ENCODE assay signal across 8 mouse cellular contexts in the genomic region with DNA sequence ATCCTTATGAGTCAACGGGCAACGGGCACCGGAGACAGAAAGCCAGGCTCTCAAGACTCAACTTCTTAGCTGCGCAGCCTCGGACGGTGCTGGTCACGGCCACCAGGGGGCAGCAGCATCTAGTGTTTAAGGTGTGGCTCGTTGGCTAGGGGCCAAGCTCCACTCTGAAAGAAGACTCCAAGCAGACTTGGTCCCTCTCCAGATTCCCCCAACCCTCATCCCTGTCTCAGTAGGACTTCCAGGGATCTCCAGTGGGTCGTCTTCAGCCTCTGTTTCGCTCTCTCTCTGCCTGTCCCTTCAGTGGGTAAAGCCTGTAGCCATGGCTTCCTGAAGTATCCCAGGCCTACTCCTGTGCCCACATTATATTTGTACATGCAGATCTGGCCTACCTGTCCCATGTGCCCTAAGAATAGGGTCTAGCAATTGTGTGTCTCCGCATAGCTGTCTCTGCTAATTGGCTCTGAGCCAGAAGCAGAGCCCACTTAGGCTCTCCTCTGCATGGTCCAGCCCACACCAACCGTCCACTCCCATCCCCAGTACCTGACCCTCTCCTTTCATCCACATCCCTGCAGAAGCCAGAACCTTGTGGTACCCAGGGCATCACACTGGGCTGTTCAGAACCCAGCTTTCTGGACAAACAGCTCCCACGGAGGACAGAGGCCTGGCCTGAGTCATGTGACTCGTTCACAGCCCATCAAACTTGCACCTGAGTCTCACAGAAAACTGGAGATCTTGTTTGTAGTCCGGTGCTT. TPM values are rescaled to one million over a fixed set of nuclear protein-coding genes. Genes with fewer than 3 reads are reported as not detected.
DNase-seq lines count a peak whose midpoint lies in the region; ATAC-seq and TF ChIP-seq lines count a peak whose summit lies in the region.

No protein-coding gene starts in this region.

- peak; percentile 88 for ATAC-seq in CD4-positive, CD25-positive, alpha-beta regulatory T cell, adult 4 months
- ATAC-seq in erythroblast, adult 5-6 weeks (replicated peaks; ENCODE audit: low FRiP score, poor library complexity, severe bottlenecking), result peak; percentile 73
- peak; percentile 51 for ATAC-seq in heart, embryonic 15.5 days (replicated peaks; ENCODE audit: insufficient number of reproducible peaks, insufficient read depth, low FRiP score, low read depth)
- ATAC-seq in liver, embryonic 14.5 days (ENCODE audit: insufficient read depth), result peak; percentile 59
- ATAC-seq in neural tube, embryonic 12.5 days (ENCODE audit: low FRiP score, low read depth), result peak; percentile 17; the same call in 1 of the 2 replicates
- peak; percentile 43 for ATAC-seq in stomach, embryonic 16.5 days (ENCODE audit: insufficient read depth, low FRiP score)

- DNase-seq in brain, embryonic 14.5 days (ENCODE audit: low read depth), result peak; percentile 92
- peak; percentile 92 for DNase-seq in kidney, postnatal 14 days
- DNase-seq in liver, embryonic 14.5 days (ENCODE audit: low read depth in 3 of 3, low spot score in 3 of 3), result peak; percentile 65 to 74 (median 68)

- TF ChIP-seq EP300 in liver, embryonic 14.5 days (IDR thresholded peaks at IDR 0.05; ENCODE audit: low read depth), result no peak

- 35% methylated on average over 15 of the region's 15 CpGs for WGBS in heart, embryonic 15.5 days
- WGBS in liver, embryonic 14.5 days (ENCODE audit: insufficient replicate concordance), result 34% methylated on average over 15 of the region's 15 CpGs
- 35% methylated on average over 15 of the region's 15 CpGs for WGBS in neural tube, embryonic 12.5 days
- 34% methylated on average over 15 of the region's 15 CpGs for WGBS in stomach, embryonic 16.5 days

- H3K9me3 ChIP-seq in heart, embryonic 15.5 days (replicated peaks), result no peaks in the 10 kb centered on the region
- H3K9me3 ChIP-seq in liver, embryonic 14.5 days (ENCODE audit: control insufficient read depth, low read length), result no peaks in the 10 kb centered on the region
- no peaks in the 10 kb centered on the region for H3K9me3 ChIP-seq in neural tube, embryonic 12.5 days
- no peaks in the 10 kb centered on the region for H3K9me3 ChIP-seq in stomach, embryonic 16.5 days (replicated peaks; ENCODE audit: control insufficient read depth, low read length)

- no peak overlapping the region for H3K9ac ChIP-seq in heart, embryonic 15.5 days
- H3K9ac ChIP-seq in liver, embryonic 14.5 days (replicated peaks), result no peak overlapping the region
- H3K9ac ChIP-seq in neural tube, embryonic 12.5 days, result no peak overlapping the region
- no peak overlapping the region for H3K9ac ChIP-seq in stomach, embryonic 16.5 days (ENCODE audit: low read length)

- no peak for TF ChIP-seq POLR2A in brain, embryonic 14.5 days (IDR thresholded peaks at IDR 0.05; ENCODE audit: borderline replicate concordance, extremely low read depth, insufficient read depth, insufficient read length, poor library complexity, severe bottlenecking)

- TF ChIP-seq CTCF in brain, embryonic 14.5 days (IDR thresholded peaks at IDR 0.05; ENCODE audit: borderline replicate concordance, extremely low read depth, insufficient read depth, insufficient read length), result peak; percentile 94
- TF ChIP-seq CTCF in liver, embryonic 14.5 days (IDR thresholded peaks at IDR 0.05; ENCODE audit: low read depth), result peak; percentile 98

- H3K27ac ChIP-seq in heart, embryonic 15.5 days, result no peak overlapping the region
- H3K27ac ChIP-seq in liver, embryonic 14.5 days, result no peak overlapping the region
- H3K27ac ChIP-seq in neural tube, embryonic 12.5 days, result no peak overlapping the region
- no peak overlapping the region for H3K27ac ChIP-seq in stomach, embryonic 16.5 days (ENCODE audit: low read length)

- H3K4me1 ChIP-seq in heart, embryonic 15.5 days (replicated peaks), result peaks cover 14% of the 10 kb centered on the region
- peaks cover 2% of the 10 kb centered on the region in 2 experiments; a peak in 1 of 4 replicates for H3K4me1 ChIP-seq in liver, embryonic 14.5 days (replicated peaks; ENCODE audit: control insufficient read depth in 2 of 2, insufficient read depth in 2 of 2, low read length in 1 of 2)
- H3K4me1 ChIP-seq in neural tube, embryonic 12.5 days, result peaks cover 11% of the 10 kb centered on the region
- peaks cover 4% of the 10 kb centered on the region; the same call in 1 of the 2 replicates for H3K4me1 ChIP-seq in stomach, embryonic 16.5 days (ENCODE audit: control insufficient read depth, insufficient read depth, low read length)

- H3K4me2 ChIP-seq in heart, embryonic 15.5 days, result no peak overlapping the region
- no peak overlapping the region for H3K4me2 ChIP-seq in liver, embryonic 14.5 days (ENCODE audit: low read depth)
- H3K4me2 ChIP-seq in neural tube, embryonic 12.5 days (replicated peaks), result no peak overlapping the region
- no peak overlapping the region for H3K4me2 ChIP-seq in stomach, embryonic 16.5 days (ENCODE audit: low read depth, low read length)

- no peak overlapping the region for H3K4me3 ChIP-seq in heart, embryonic 15.5 days
- H3K4me3 ChIP-seq in liver, embryonic 14.5 days (ENCODE audit: insufficient read depth in 1 of 2, low read depth in 2 of 2, low read length in 2 of 2), result no peak overlapping the region
- no peak overlapping the region for H3K4me3 ChIP-seq in neural tube, embryonic 12.5 days
- H3K4me3 ChIP-seq in stomach, embryonic 16.5 days (replicated peaks; ENCODE audit: low read length), result no peak overlapping the region

- H3K36me3 ChIP-seq in heart, embryonic 15.5 days, result peaks cover 21% of the 10 kb centered on the region
- peaks cover 27% of the 10 kb centered on the region for H3K36me3 ChIP-seq in liver, embryonic 14.5 days (replicated peaks; ENCODE audit: control insufficient read depth, insufficient read depth, low read depth)
- peaks cover 22% of the 10 kb centered on the region for H3K36me3 ChIP-seq in neural tube, embryonic 12.5 days
- H3K36me3 ChIP-seq in stomach, embryonic 16.5 days (ENCODE audit: control insufficient read depth, insufficient read depth, low read length), result peaks cover 3% of the 10 kb centered on the region; the same call in 1 of the 2 replicates

- H3K27me3 ChIP-seq in heart, embryonic 15.5 days, result no peaks in the 10 kb centered on the region
- H3K27me3 ChIP-seq in liver, embryonic 14.5 days (ENCODE audit: control insufficient read depth, insufficient read depth, low read length), result no peaks in the 10 kb centered on the region
- H3K27me3 ChIP-seq in neural tube, embryonic 12.5 days (replicated peaks), result no peaks in the 10 kb centered on the region
- no peaks in the 10 kb centered on the region for H3K27me3 ChIP-seq in stomach, embryonic 16.5 days (ENCODE audit: control insufficient read depth, insufficient read depth, low read length)

RNA-seq across cellular contexts. Expression of a gene that starts 9.8 kb away (rescaled TPM):
- polyA plus RNA-seq in CD4-positive, CD25-positive, alpha-beta regulatory T cell, adult 4 months (2017; shearing (Covaris generic)), result 10 to 100 TPM; 16.6 to 23.3 TPM
- 247 and 301 TPM in 2 replicates for polyA plus RNA-seq in brain, embryonic 14.5 days (2012; rRNA removed)
- total RNA-seq in erythroblast, adult 5-6 weeks (2015; ENCODE audit: low replicate concordance), result 578 and 641 TPM in 2 replicates
- 1,162 and 1,709 TPM in 2 replicates for total RNA-seq in erythroblast, adult 5-6 weeks (2017; ENCODE audit: low replicate concordance)
- 94.3 and 125 TPM in 2 replicates for polyA plus RNA-seq in heart, embryonic 15.5 days (2015; fragmentation: Nextera tagmentation; extraction: Ambion mirVana)
- polyA plus RNA-seq in liver, embryonic 14.5 days (2012; rRNA removed), result 367 and 457 TPM in 2 replicates
- 444 and 509 TPM in 2 replicates for polyA plus RNA-seq in liver, embryonic 14.5 days (2014; fragmentation: Nextera tagmentation; extraction: Ambion mirVana)
- polyA plus RNA-seq in neural tube, embryonic 12.5 days (2016; fragmentation: Nextera tagmentation; extraction: Ambion mirVana), result 221 and 229 TPM in 2 replicates
- polyA plus RNA-seq in stomach, embryonic 16.5 days (2015; fragmentation: Nextera tagmentation; extraction: Ambion mirVana), result 151 and 158 TPM in 2 replicates

Comparison
In these comparisons a context has a peak if more than half of its experiments do, and no peak if none do; other contexts are left out.
1. ATAC-seq: peak in every context shown above with its lines; median percentile 88 in CD4-positive, CD25-positive, alpha-beta regulatory T cell, adult 4 months; 73 in erythroblast, adult 5-6 weeks; 59 in liver, embryonic 14.5 days; 51 in heart, embryonic 15.5 days; 43 in stomach, embryonic 16.5 days; 17 in neural tube, embryonic 12.5 days.